ENCODE assay signal across 8 mouse cellular contexts in genomic region chr7:112823621-112824020, GRCm38 (mm10).
DNase-seq lines count a peak whose midpoint lies in the region; ATAC-seq and TF ChIP-seq lines count a peak whose summit lies in the region.

No protein-coding gene starts in this region.

- no peaks in the 10 kb centered on the region for H3K27me3 ChIP-seq in ES-Bruce4 (ENCODE audit: control insufficient read depth, insufficient read depth, low read length, poor library complexity, severe bottlenecking)
- no peaks in the 10 kb centered on the region for H3K27me3 ChIP-seq in forebrain, embryonic 15.5 days
- H3K27me3 ChIP-seq in megakaryocyte, embryonic 14.5 days (replicated peaks): peaks cover 20% of the 10 kb centered on the region
- no peaks in the 10 kb centered on the region for H3K27me3 ChIP-seq in stomach, embryonic 14.5 days (ENCODE audit: control insufficient read depth, insufficient read depth, low read length)

- H3K4me1 ChIP-seq in ES-Bruce4 (ENCODE audit: control insufficient read depth, insufficient read depth, low read length): peaks cover 10% of the 10 kb centered on the region
- H3K4me1 ChIP-seq in forebrain, embryonic 15.5 days: peaks cover 65% of the 10 kb centered on the region
- no peaks in the 10 kb centered on the region for H3K4me1 ChIP-seq in megakaryocyte, embryonic 14.5 days
- peaks cover 68% of the 10 kb centered on the region for H3K4me1 ChIP-seq in stomach, embryonic 14.5 days (ENCODE audit: control insufficient read depth, insufficient read depth, low read length)

- H3K27ac ChIP-seq in ES-Bruce4 (ENCODE audit: insufficient read depth, low read length): peak overlapping the region; percentile 17
- H3K27ac ChIP-seq in forebrain, embryonic 15.5 days (replicated peaks): peak overlapping the region; percentile 79
- peak overlapping the region; percentile 72 for H3K27ac ChIP-seq in stomach, embryonic 14.5 days (ENCODE audit: low read length)

- no peaks in the 10 kb centered on the region for H3K36me3 ChIP-seq in ES-Bruce4 (ENCODE audit: control insufficient read depth, insufficient read depth, low read length, poor library complexity, severe bottlenecking)
- no peaks in the 10 kb centered on the region for H3K36me3 ChIP-seq in forebrain, embryonic 15.5 days
- H3K36me3 ChIP-seq in megakaryocyte, embryonic 14.5 days (replicated peaks; ENCODE audit: low read length): no peaks in the 10 kb centered on the region
- no peaks in the 10 kb centered on the region for H3K36me3 ChIP-seq in stomach, embryonic 14.5 days (ENCODE audit: control insufficient read depth, insufficient read depth, low read length)

- peak; percentile 76 for DNase-seq in adrenal gland, postnatal 10 days
- peak; percentile 13 for DNase-seq in induced T-regulatory cell, adult 2 months (ENCODE audit: low read depth)
- DNase-seq in left cerebral cortex, postnatal 25 days (ENCODE audit: low spot score in 2 of 2): peak; percentile 29 to 61

- peak; percentile 87 for TF ChIP-seq EP300 in ES-Bruce4 (IDR thresholded peaks at IDR 0.05; ENCODE audit: insufficient read depth, low read depth, low read length)

- no peak overlapping the region for H3K4me3 ChIP-seq in ES-Bruce4 (ENCODE audit: low read depth, low read length)
- peak overlapping the region; percentile 8 for H3K4me3 ChIP-seq in forebrain, embryonic 15.5 days
- peak overlapping the region; percentile 10 for H3K4me3 ChIP-seq in megakaryocyte, embryonic 14.5 days (replicated peaks)
- H3K4me3 ChIP-seq in stomach, embryonic 14.5 days (ENCODE audit: low read depth, low read length): no peak overlapping the region

- no peak for TF ChIP-seq CTCF in ES-Bruce4 (IDR thresholded peaks at IDR 0.05; ENCODE audit: low read depth, low read length)

- ATAC-seq in forebrain, embryonic 15.5 days (replicated peaks): peak; percentile 72
- ATAC-seq in stomach, embryonic 14.5 days (ENCODE audit: insufficient number of reproducible peaks, insufficient read depth, low FRiP score, low read depth): peak; percentile 68
- no peak for ATAC-seq in erythroid progenitor cell, adult 5-6 weeks (replicated peaks; ENCODE audit: low FRiP score, poor library complexity, severe bottlenecking)

- WGBS in forebrain, embryonic 15.5 days: 4% methylated on average over 5 of the region's 5 CpGs
- 3% methylated on average over 5 of the region's 5 CpGs for WGBS in stomach, embryonic 14.5 days

- no peak for TF ChIP-seq POLR2A in ES-Bruce4 (IDR thresholded peaks at IDR 0.05; ENCODE audit: insufficient read depth, low read length)

- H3K4me2 ChIP-seq in forebrain, embryonic 15.5 days (replicated peaks): peak overlapping the region; percentile 26
- H3K4me2 ChIP-seq in stomach, embryonic 14.5 days (replicated peaks; ENCODE audit: low read depth, low read length): peak overlapping the region; percentile 15; the same call in 1 of the 2 replicates

- no peaks in the 10 kb centered on the region for H3K9me3 ChIP-seq in ES-Bruce4 (replicated peaks; ENCODE audit: control insufficient read depth, insufficient read depth, low read length, poor library complexity, severe bottlenecking)
- H3K9me3 ChIP-seq in forebrain, embryonic 15.5 days: no peaks in the 10 kb centered on the region
- no peaks in the 10 kb centered on the region for H3K9me3 ChIP-seq in megakaryocyte, embryonic 14.5 days
- no peaks in the 10 kb centered on the region for H3K9me3 ChIP-seq in stomach, embryonic 14.5 days (ENCODE audit: control insufficient read depth, low read depth, low read length)

- intact Hi-C loops in left cerebral cortex, postnatal 25 days (cut with DNase I): no loop called here

- no peak overlapping the region for H3K9ac ChIP-seq in ES-Bruce4 (ENCODE audit: low read depth, poor library complexity, severe bottlenecking)
- H3K9ac ChIP-seq in forebrain, embryonic 15.5 days (replicated peaks): no peak overlapping the region
- H3K9ac ChIP-seq in stomach, embryonic 14.5 days (replicated peaks; ENCODE audit: low read depth, low read length): no peak overlapping the region

Comparison
In these comparisons a context has a peak if more than half of its experiments do, and no peak if none do; other contexts are left out.
1. H3K27ac ChIP-seq: peak in every context shown above with its lines; median percentile 79 in forebrain, embryonic 15.5 days; 72 in stomach, embryonic 14.5 days; 17 in ES-Bruce4.
2. H3K4me3 ChIP-seq: peak in forebrain, embryonic 15.5 days (single experiment) and megakaryocyte, embryonic 14.5 days (single experiment); none in ES-Bruce4 (single experiment) and stomach, embryonic 14.5 days (single experiment).
3. DNase-seq: peak in every context shown above with its lines; median percentile 76 in adrenal gland, postnatal 10 days; 45 in left cerebral cortex, postnatal 25 days; 13 in induced T-regulatory cell, adult 2 months.